Mouse (Mus musculus): Measurements from ENCODE around the gene Neurod6. TPM values are rescaled to one million over a fixed set of nuclear protein-coding genes. Genes with fewer than 3 reads are reported as not detected.

Gene Neurod6
- polyA plus RNA-seq, 1 experiment from 2014 or later: 0.46 TPM

DNA sequence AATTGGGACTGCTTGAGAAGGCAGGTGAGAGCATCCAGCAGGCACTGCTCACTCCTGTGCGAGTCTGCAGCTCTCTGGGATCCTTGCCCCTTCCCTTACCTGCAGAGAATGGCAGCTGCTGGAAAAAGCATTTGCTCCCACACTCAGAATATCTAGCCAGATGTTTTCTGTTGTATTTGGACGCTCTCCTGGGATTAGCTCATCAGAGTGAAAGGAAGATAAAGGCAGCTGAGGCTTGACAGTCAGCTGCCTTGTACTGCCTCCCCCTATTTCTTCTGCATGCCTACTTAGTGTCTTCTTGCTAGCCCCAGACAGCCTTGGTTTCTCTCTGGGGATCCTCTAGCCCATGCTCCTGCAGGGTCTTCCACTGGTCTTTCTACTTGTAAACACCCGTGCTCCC lies 31.1 kb downstream of the Neurod6 start:
- 26% methylated on average over 3 of the region's 3 CpGs for WGBS (ENCODE audit: insufficient replicate concordance)
- peak overlapping the region; percentile 4; the same call in 1 of the 2 replicates for H3K4me2 ChIP-seq
- H3K9ac ChIP-seq (ENCODE audit: low read depth, low read length): no peak overlapping the region
- H3K27me3 ChIP-seq (ENCODE audit: control insufficient read depth, insufficient read depth, low read length): no peaks in the 10 kb centered on the region; the same call in 1 of the 2 replicates
- no peaks in the 10 kb centered on the region for H3K9me3 ChIP-seq (replicated peaks; ENCODE audit: control insufficient read depth, low read length)
- no peaks in the 10 kb centered on the region for H3K36me3 ChIP-seq (ENCODE audit: control insufficient read depth, insufficient read depth, low read length)
- H3K4me1 ChIP-seq (ENCODE audit: control insufficient read depth, insufficient read depth, low read length): peaks cover 11% of the 10 kb centered on the region; the same call in 1 of the 2 replicates
- ATAC-seq (replicated peaks; ENCODE audit: insufficient number of reproducible peaks, low FRiP score, low TSS enrichment): 0 out of 2 replicates have a peak, but pooled peaks have one; percentile 14
- no peak overlapping the region for H3K4me3 ChIP-seq (ENCODE audit: low read depth, low read length)
- H3K27ac ChIP-seq (ENCODE audit: low read depth, low read length): no peak overlapping the region

GRCm38 (mm10) chr6:55649581-55649980 lies 31.5 kb downstream of the Neurod6 start:
- H3K4me2 ChIP-seq: no peak overlapping the region
- no peak overlapping the region for H3K4me3 ChIP-seq (ENCODE audit: low read depth, low read length)
- WGBS (ENCODE audit: insufficient replicate concordance): 67% methylated on average over 8 of the region's 8 CpGs

GRCm38 (mm10) chr6:55648886-55649285 lies 32.2 kb downstream of the Neurod6 start:
- ATAC-seq (replicated peaks; ENCODE audit: insufficient number of reproducible peaks, low FRiP score, low TSS enrichment): no peak
- H3K4me1 ChIP-seq (ENCODE audit: control insufficient read depth, insufficient read depth, low read length): peaks cover 11% of the 10 kb centered on the region; the same call in 1 of the 2 replicates
- H3K27me3 ChIP-seq (ENCODE audit: control insufficient read depth, insufficient read depth, low read length): no peaks in the 10 kb centered on the region; the same call in 1 of the 2 replicates
- H3K36me3 ChIP-seq (ENCODE audit: control insufficient read depth, insufficient read depth, low read length): no peaks in the 10 kb centered on the region
- H3K27ac ChIP-seq (ENCODE audit: low read depth, low read length): no peak overlapping the region
- H3K4me3 ChIP-seq (ENCODE audit: low read depth, low read length): no peak overlapping the region
- no peak overlapping the region for H3K9ac ChIP-seq (ENCODE audit: low read depth, low read length)
- no peaks in the 10 kb centered on the region for H3K9me3 ChIP-seq (replicated peaks; ENCODE audit: control insufficient read depth, low read length)
- 76% methylated on average over 3 of the region's 3 CpGs for WGBS (ENCODE audit: insufficient replicate concordance)
- H3K4me2 ChIP-seq: no peak overlapping the region

More at GRCm38 (mm10) chr6:55649581-55649980, 31.5 kb downstream of the Neurod6 start:
- Histone ChIP-seq H3K27ac (ENCODE audit: low read depth, low read length) (no peak overlapping the region), H3K27me3 (ENCODE audit: control insufficient read depth, insufficient read depth, low read length) (no peaks in the 10 kb centered on the region; the same call in 1 of the 2 replicates), H3K36me3 (ENCODE audit: control insufficient read depth, insufficient read depth, low read length) (no peaks in the 10 kb centered on the region), H3K4me1 (ENCODE audit: control insufficient read depth, insufficient read depth, low read length) (peaks cover 11% of the 10 kb centered on the region; the same call in 1 of the 2 replicates), H3K9me3 (replicated peaks; ENCODE audit: control insufficient read depth, low read length) (no peaks in the 10 kb centered on the region), H3K9ac (ENCODE audit: low read depth, low read length) (no peak overlapping the region)
- ATAC-seq (replicated peaks; ENCODE audit: insufficient number of reproducible peaks, low FRiP score, low TSS enrichment): no peak

DNA sequence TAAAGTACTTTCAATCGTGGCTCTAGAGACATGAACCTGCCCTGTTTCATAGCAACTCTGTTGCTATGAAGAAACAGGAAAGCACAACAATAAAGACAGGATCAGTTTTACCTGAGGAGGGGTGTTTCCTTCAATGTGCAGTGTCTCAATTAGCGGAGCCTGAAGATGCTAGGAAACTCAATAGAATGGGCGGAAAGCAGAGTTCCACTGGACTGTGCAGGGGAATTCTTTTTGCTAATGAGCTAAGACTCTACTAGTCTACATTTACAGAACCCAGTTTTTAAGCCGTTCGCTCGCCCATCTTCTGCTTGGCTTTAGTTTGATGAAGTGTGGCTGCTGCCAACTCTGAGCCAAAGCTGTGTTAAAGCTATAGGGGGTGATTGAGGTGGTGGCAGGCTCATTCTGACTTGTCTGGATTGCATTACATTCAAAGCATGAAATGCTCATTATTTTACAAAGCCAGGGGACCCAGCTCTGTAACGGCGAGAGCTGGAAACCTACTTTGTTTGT lies 33.2 kb downstream of the Neurod6 start:
- H3K4me1 ChIP-seq (ENCODE audit: control insufficient read depth, insufficient read depth, low read length): peaks cover 11% of the 10 kb centered on the region; the same call in 1 of the 2 replicates
- 74% methylated on average over 8 of the region's 8 CpGs for WGBS (ENCODE audit: insufficient replicate concordance)
- ATAC-seq (replicated peaks; ENCODE audit: insufficient number of reproducible peaks, low FRiP score, low TSS enrichment): no peak
- H3K27me3 ChIP-seq (ENCODE audit: control insufficient read depth, insufficient read depth, low read length): no peaks in the 10 kb centered on the region; the same call in 1 of the 2 replicates
- no peaks in the 10 kb centered on the region for H3K36me3 ChIP-seq (ENCODE audit: control insufficient read depth, insufficient read depth, low read length)
- H3K4me2 ChIP-seq: no peak overlapping the region
- H3K4me3 ChIP-seq (ENCODE audit: low read depth, low read length): no peak overlapping the region
- no peak overlapping the region for H3K9ac ChIP-seq (ENCODE audit: low read depth, low read length)
- H3K27ac ChIP-seq (ENCODE audit: low read depth, low read length): no peak overlapping the region
- H3K9me3 ChIP-seq (replicated peaks; ENCODE audit: control insufficient read depth, low read length): no peaks in the 10 kb centered on the region

DNA sequence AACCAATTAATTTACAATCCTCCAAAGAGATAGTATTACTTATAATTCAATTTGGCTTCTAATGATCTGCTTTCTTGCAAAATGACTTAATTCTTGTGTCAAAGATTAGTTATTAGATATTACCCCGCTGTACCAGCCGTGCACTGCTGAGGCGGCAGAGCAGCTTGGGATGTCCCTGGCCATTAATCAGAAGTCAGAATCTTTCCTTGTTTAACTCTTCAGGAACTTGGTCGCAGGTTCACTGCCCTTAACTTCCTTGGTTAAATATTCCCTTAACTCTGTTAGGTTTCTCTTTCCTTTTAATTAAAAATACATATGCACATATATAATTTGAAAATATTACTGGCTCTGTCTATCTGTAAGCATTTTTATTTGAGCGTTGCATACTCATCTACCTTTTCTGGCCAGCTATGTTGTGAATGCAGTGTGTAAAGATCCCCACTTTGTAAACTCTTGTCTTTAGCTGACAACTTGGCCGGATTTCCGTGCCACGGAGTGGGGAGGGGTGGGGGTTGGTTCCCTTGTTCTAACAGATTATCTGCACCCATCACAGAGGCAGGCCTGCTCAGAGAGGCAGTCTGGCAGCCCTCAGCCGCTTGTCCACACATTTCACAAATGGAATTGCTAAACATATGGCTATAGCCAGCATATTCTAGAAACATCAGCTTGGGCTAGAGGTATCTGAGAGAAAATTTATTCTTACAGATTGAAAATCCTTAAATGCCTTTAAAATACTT lies 34.1 kb downstream of the Neurod6 start:
- Histone ChIP-seq H3K36me3 (ENCODE audit: control insufficient read depth, insufficient read depth, low read length) (no peaks in the 10 kb centered on the region), H3K4me1 (ENCODE audit: control insufficient read depth, insufficient read depth, low read length) (peaks cover 11% of the 10 kb centered on the region; the same call in 1 of the 2 replicates), H3K4me3 (ENCODE audit: low read depth, low read length) (no peak overlapping the region), H3K9ac (ENCODE audit: low read depth, low read length) (no peak overlapping the region), H3K9me3 (replicated peaks; ENCODE audit: control insufficient read depth, low read length) (no peaks in the 10 kb centered on the region), H3K27me3 (ENCODE audit: control insufficient read depth, insufficient read depth, low read length) (no peaks in the 10 kb centered on the region; the same call in 1 of the 2 replicates), H3K4me2 (peak overlapping the region; percentile 29), H3K27ac (ENCODE audit: low read depth, low read length) (no peak overlapping the region)
- 28% methylated on average over 9 of the region's 9 CpGs for WGBS (ENCODE audit: insufficient replicate concordance)
- no peak for ATAC-seq (replicated peaks; ENCODE audit: insufficient number of reproducible peaks, low FRiP score, low TSS enrichment)

GRCm38 (mm10) chr6:55646111-55646823 lies 34.8 kb downstream of the Neurod6 start:
- no peaks in the 10 kb centered on the region for H3K9me3 ChIP-seq (replicated peaks; ENCODE audit: control insufficient read depth, low read length)
- no peaks in the 10 kb centered on the region for H3K36me3 ChIP-seq (ENCODE audit: control insufficient read depth, insufficient read depth, low read length)
- H3K4me1 ChIP-seq (ENCODE audit: control insufficient read depth, insufficient read depth, low read length): peaks cover 11% of the 10 kb centered on the region; the same call in 1 of the 2 replicates
- no peak overlapping the region for H3K4me2 ChIP-seq
- ATAC-seq (replicated peaks; ENCODE audit: insufficient number of reproducible peaks, low FRiP score, low TSS enrichment): no peak
- H3K9ac ChIP-seq (ENCODE audit: low read depth, low read length): no peak overlapping the region
- H3K27me3 ChIP-seq (ENCODE audit: control insufficient read depth, insufficient read depth, low read length): no peaks in the 10 kb centered on the region; the same call in 1 of the 2 replicates
- H3K4me3 ChIP-seq (ENCODE audit: low read depth, low read length): no peak overlapping the region
- H3K27ac ChIP-seq (ENCODE audit: low read depth, low read length): no peak overlapping the region
- 49% methylated on average over 14 of the region's 14 CpGs for WGBS (ENCODE audit: insufficient replicate concordance)

DNA sequence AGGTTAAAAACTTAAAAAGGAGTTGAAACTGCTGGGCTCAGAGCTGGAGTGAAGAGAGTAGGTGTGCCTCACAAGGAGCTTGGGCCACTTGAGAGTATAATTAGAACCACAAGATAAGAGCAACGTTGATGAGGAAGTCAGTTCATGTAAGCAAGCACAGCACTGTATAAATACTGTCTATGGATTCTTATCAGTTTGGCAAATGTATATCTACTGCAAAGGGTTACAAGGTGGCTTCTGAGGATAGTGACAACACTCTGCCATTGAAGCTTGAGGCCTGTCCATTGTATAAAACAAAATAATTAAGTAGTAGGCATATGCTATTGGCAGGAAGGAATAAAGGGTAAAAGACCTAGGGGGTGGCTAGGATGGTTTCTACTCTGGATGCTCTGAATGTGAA lies 46.4 kb downstream of the Neurod6 start:
- WGBS (ENCODE audit: insufficient replicate concordance): 3% methylated on average over 1 of the region's 1 CpGs
- Histone ChIP-seq H3K4me1 (ENCODE audit: control insufficient read depth, insufficient read depth, low read length) (no peaks in the 10 kb centered on the region), H3K4me3 (ENCODE audit: low read depth, low read length) (no peak overlapping the region), H3K4me2 (no peak overlapping the region), H3K9ac (ENCODE audit: low read depth, low read length) (no peak overlapping the region), H3K27ac (ENCODE audit: low read depth, low read length) (no peak overlapping the region), H3K36me3 (ENCODE audit: control insufficient read depth, insufficient read depth, low read length) (no peaks in the 10 kb centered on the region), H3K27me3 (ENCODE audit: control insufficient read depth, insufficient read depth, low read length) (no peaks in the 10 kb centered on the region), H3K9me3 (replicated peaks; ENCODE audit: control insufficient read depth, low read length) (no peaks in the 10 kb centered on the region)
- no peak for ATAC-seq (replicated peaks; ENCODE audit: insufficient number of reproducible peaks, low FRiP score, low TSS enrichment)
